Mouse (Mus musculus): ENCODE data around the gene Nos1ap.

GRCm38 (mm10) chr1:170610695-170611094 is 21.0 kb upstream of the Nos1ap start:
- TF ChIP-seq CTCF (IDR thresholded peaks at IDR 0.05; ENCODE audit: control insufficient read depth, insufficient read depth, insufficient read length) (no peak), CEBPB (IDR thresholded peaks at IDR 0.05; ENCODE audit: low read depth) (no peak)

All from C2C12 (cell line).